Mouse (Mus musculus): ENCODE data around the gene Tex13b. TPM values are rescaled to one million over a fixed set of nuclear protein-coding genes. Genes with fewer than 3 reads are reported as not detected.

The Tex13b gene
- polyA plus RNA-seq (2014; fragmentation: Illumina TruSeq; extraction: RNeasy Lipid Tissue Mini Kit (QIAGEN cat#74804)), result 0.26 TPM

GRCm38 (mm10) chrX:140813312-140814006 lies at the start of gene Tex13b:
TSS of gene Tex13b (minus strand) at chrX:140813433.

Other genes starting within 250 kb of the Tex13b start
- gene Tsc22d3, start 212.8 kb downstream of the Tex13b start, polyA plus RNA-seq (2014; fragmentation: Illumina TruSeq; extraction: RNeasy Lipid Tissue Mini Kit (QIAGEN cat#74804)), result 113 TPM
- gene Mid2, start 148.8 kb downstream of the Tex13b start, polyA plus RNA-seq (2014; fragmentation: Illumina TruSeq; extraction: RNeasy Lipid Tissue Mini Kit (QIAGEN cat#74804)), result 58.9 TPM
- not detected for gene Vsig1, start 94.2 kb upstream of the Tex13b start, polyA plus RNA-seq (2014; fragmentation: Illumina TruSeq; extraction: RNeasy Lipid Tissue Mini Kit (QIAGEN cat#74804))
- 43.9 TPM for gene Psmd10, start 143.3 kb upstream of the Tex13b start, polyA plus RNA-seq (2014; fragmentation: Illumina TruSeq; extraction: RNeasy Lipid Tissue Mini Kit (QIAGEN cat#74804))
- gene Atg4a, start 143.5 kb upstream of the Tex13b start, polyA plus RNA-seq (2014; fragmentation: Illumina TruSeq; extraction: RNeasy Lipid Tissue Mini Kit (QIAGEN cat#74804)), result 31.5 TPM